Mouse (Mus musculus) limb, embryonic 14.5 days (tissue): ENCODE results near the gene Flrt2. TPM values are rescaled to one million over a fixed set of nuclear protein-coding genes. Genes with fewer than 3 reads are reported as not detected.

Experiments used
- ATAC-seq: fragments of 200-750 bp; cut with Nextera tagmentation; 2 replicates; pipeline ENCODE4 v1.8.0; 2017; ENCODE audit warnings: low read depth, moderate number of reproducible peaks, moderate TSS enrichment; ENCODE audit not compliant: low FRiP score
- DNase-seq: peaks from one replicate; pipeline ENCODE4 v3.0.0-alpha.2; 2015; ENCODE audit warnings: low spot score
- H3K27ac ChIP-seq: fragments of 300-500 bp; sonication (generic); replicated peaks from 2 replicates; pipeline ENCODE4 v1.5.1; 2014; ENCODE audit warnings: low read depth, mild to moderate bottlenecking, low read length, moderate library complexity, mixed read lengths
- H3K27me3 ChIP-seq: fragments of 300-500 bp; sonication (generic); 2 replicates; pipeline ENCODE4 v1.6.1; 2014; ENCODE audit warnings: low read length, mixed read lengths; ENCODE audit not compliant: control insufficient read depth, insufficient read depth
- H3K36me3 ChIP-seq: fragments of 300-500 bp; sonication (generic); 2 replicates; pipeline ENCODE4 v1.6.1; 2014; ENCODE audit warnings: mild to moderate bottlenecking, low read length, moderate library complexity, mixed read lengths; ENCODE audit not compliant: control insufficient read depth, insufficient read depth
- H3K4me1 ChIP-seq: fragments of 300-500 bp; sonication (generic); 2 replicates; pipeline ENCODE4 v1.6.1; 2014; ENCODE audit warnings: antibody characterized with exemption, low read length, mixed read lengths; ENCODE audit not compliant: control insufficient read depth, insufficient read depth
- H3K4me2 ChIP-seq: fragments of 300-500 bp; sonication (generic); replicated peaks from 2 replicates; pipeline ENCODE4 v1.6.1; 2014; ENCODE audit warnings: low read depth, mild to moderate bottlenecking, low read length, moderate library complexity; ENCODE audit not compliant: severe bottlenecking
- H3K4me3 ChIP-seq: fragments of 300-500 bp; sonication (generic); replicated peaks from 2 replicates; pipeline ENCODE4 v1.5.1; 2014; ENCODE audit warnings: low read length
- H3K9ac ChIP-seq: fragments of 300-500 bp; sonication (generic); 2 replicates; pipeline ENCODE4 v1.6.1; 2014; ENCODE audit warnings: mild to moderate bottlenecking, low read depth, low read length, moderate library complexity; ENCODE audit not compliant: severe bottlenecking
- H3K9me3 ChIP-seq: fragments of 300-500 bp; sonication (generic); 2 replicates; pipeline ENCODE4 v1.6.1; 2016; ENCODE audit warnings: low read length; ENCODE audit not compliant: control insufficient read depth
- POLR2A ChIP-seq: fragments of 200-500 bp; IDR thresholded peaks from 2 replicates; pipeline ENCODE4 v1.8.0; 2012; ENCODE audit warnings: inconsistent platforms, mild to moderate bottlenecking, moderate library complexity, borderline replicate concordance; ENCODE audit not compliant: insufficient read depth, insufficient read length; ENCODE audit errors: extremely low read depth
- WGBS: fragments of 180-500 bp; shearing (Covaris S2); extraction: QIAGEN DNeasy Blood & Tissue Kit; methylation state at CpG from one replicate; pipeline ENCODE4 v1.1.7; 2014; 5-methylcytosine and 5-hydroxymethylcytosine counted together
- polyA plus RNA-seq, 2 experiments: library from polyadenylated mRNA; depleted of rRNA in 1 of 2; stranded (reverse) in 1 of 2; unstranded in 1 of 2; fragments of >200 nt; fragmentation: Nextera tagmentation in 1 of 2; extraction: Ambion mirVana in 1 of 2; gene quantifications; 2 replicates each; pipeline versions ENCODE4 v1.2.1 to v1.2.3; 2012 to 2014

The Flrt2 gene
- polyA plus RNA-seq, 2 experiments: 32.9 to 57.1 TPM

- DNase-seq (no peak), ATAC-seq (no peak)
- Histone ChIP-seq H3K36me3 (no peaks in the 10 kb centered on the region), H3K27me3 (no peaks in the 10 kb centered on the region), H3K4me1 (peaks cover 3% of the 10 kb centered on the region; the same call in 1 of the 2 replicates), H3K9me3 (no peaks in the 10 kb centered on the region), H3K4me3 (no peak overlapping the region), H3K9ac (no peak overlapping the region), H3K27ac (no peak overlapping the region), H3K4me2 (no peak overlapping the region)
- WGBS: 58% methylated on average over 10 of the region's 10 CpGs
- TF ChIP-seq POLR2A: no peak
Observed at GRCm38 (mm10) chr12:95746856-95747579, 55.0 kb downstream of the Flrt2 start.

- no peaks in the 10 kb centered on the region for H3K27me3 ChIP-seq
- H3K4me1 ChIP-seq: peaks cover 3% of the 10 kb centered on the region; the same call in 1 of the 2 replicates
- no peak overlapping the region for H3K9ac ChIP-seq
- no peak overlapping the region for H3K4me3 ChIP-seq
- no peak overlapping the region for H3K27ac ChIP-seq
- H3K36me3 ChIP-seq: no peaks in the 10 kb centered on the region
- 93% methylated on average over 2 of the region's 2 CpGs for WGBS
- no peaks in the 10 kb centered on the region for H3K9me3 ChIP-seq
- ATAC-seq: no peak
- no peak for TF ChIP-seq POLR2A
- H3K4me2 ChIP-seq: no peak overlapping the region
- no peak for DNase-seq
Observed at GRCm38 (mm10) chr12:95748760-95749159, 56.7 kb downstream of the Flrt2 start.

GRCm38 (mm10) chr12:95749248-95749647 lies 57.2 kb downstream of the Flrt2 start:
- DNase-seq (no peak), ATAC-seq (no peak)
- Histone ChIP-seq H3K36me3 (no peaks in the 10 kb centered on the region), H3K4me3 (no peak overlapping the region), H3K4me2 (no peak overlapping the region), H3K4me1 (peaks cover 2% of the 10 kb centered on the region; the same call in 1 of the 2 replicates), H3K9ac (no peak overlapping the region), H3K9me3 (no peaks in the 10 kb centered on the region), H3K27me3 (no peaks in the 10 kb centered on the region), H3K27ac (no peak overlapping the region)
- TF ChIP-seq POLR2A: no peak
- WGBS: 90% methylated on average over 2 of the region's 2 CpGs

GRCm38 (mm10) chr12:95759212-95759746 lies 67.3 kb downstream of the Flrt2 start:
- Histone ChIP-seq H3K27me3 (no peaks in the 10 kb centered on the region), H3K4me3 (no peak overlapping the region), H3K27ac (no peak overlapping the region), H3K9ac (no peak overlapping the region), H3K4me2 (no peak overlapping the region), H3K36me3 (no peaks in the 10 kb centered on the region), H3K4me1 (no peaks in the 10 kb centered on the region), H3K9me3 (no peaks in the 10 kb centered on the region)
- WGBS: 87% methylated on average over 5 of the region's 5 CpGs
- DNase-seq (no peak), ATAC-seq (no peak)
- TF ChIP-seq POLR2A: no peak

GRCm38 (mm10) chr12:95765255-95765654 lies 73.2 kb downstream of the Flrt2 start:
- no peak for DNase-seq
- Histone ChIP-seq H3K9ac (no peak overlapping the region), H3K4me2 (no peak overlapping the region), H3K36me3 (no peaks in the 10 kb centered on the region), H3K9me3 (no peaks in the 10 kb centered on the region), H3K4me1 (no peaks in the 10 kb centered on the region), H3K4me3 (no peak overlapping the region), H3K27ac (no peak overlapping the region), H3K27me3 (no peaks in the 10 kb centered on the region)
- TF ChIP-seq POLR2A: no peak
- ATAC-seq: no peak
- 59% methylated on average over 4 of the region's 4 CpGs for WGBS
